Mouse (Mus musculus) CH12.LX (cell line): ENCODE measurements around the gene Defb45. TPM values are rescaled to one million over a fixed set of nuclear protein-coding genes. Genes with fewer than 3 reads are reported as not detected.

ENCODE experiments used
- DNase-seq: peaks from one replicate; pipeline ENCODE4 v3.0.0-alpha.2; 2013; ENCODE audit errors: extremely low read depth
- H3K27ac ChIP-seq: 2 replicates; pipeline ENCODE4 v1.5.1; 2012; ENCODE audit warnings: low read depth, mild to moderate bottlenecking, control low read depth, moderate library complexity; ENCODE audit not compliant: insufficient read depth
- H3K27me3 ChIP-seq: replicated peaks from 2 replicates; pipeline ENCODE3; 2012; ENCODE audit warnings: inconsistent platforms
- H3K36me3 ChIP-seq, 2 experiments: replicated peaks in 1 of 2; 2 replicates each; pipeline versions ENCODE3 to v1.6.1; 2012; ENCODE audit warnings: inconsistent platforms in 1 of 2, low read length in 1 of 2, mild to moderate bottlenecking in 1 of 2, mixed read lengths in 1 of 2, moderate library complexity in 1 of 2; ENCODE audit not compliant: control insufficient read depth in 1 of 2, insufficient read depth in 1 of 2
- H3K4me1 ChIP-seq, 2 experiments: 2 replicates each; pipeline ENCODE4 v1.6.1; 2012; ENCODE audit warnings: inconsistent platforms in 1 of 2, moderate library complexity in 1 of 2; ENCODE audit not compliant: insufficient read depth in 2 of 2, control insufficient read depth in 1 of 2
- H3K4me2 ChIP-seq: 2 replicates; pipeline ENCODE4 v1.6.1; 2012; ENCODE audit warnings: low read depth, mild to moderate bottlenecking, control low read depth; ENCODE audit not compliant: poor library complexity, insufficient read depth, severe bottlenecking
- H3K4me3 ChIP-seq, 3 experiments: fragments of 150-350 bp in 1 of 3; sonication (generic) in 1 of 3; replicated peaks in 1 of 3; 2 replicates each; pipeline versions ENCODE3 to v1.5.1; 2011 to 2012; ENCODE audit warnings: low read depth in 2 of 3, low read length in 2 of 3, mild to moderate bottlenecking in 2 of 3, moderate library complexity in 2 of 3, control low read depth in 1 of 3, improper control_type of control experiment in 1 of 3, inconsistent platforms in 1 of 3, mixed read lengths in 1 of 3; ENCODE audit not compliant: poor library complexity in 1 of 3
- H3K79me2 ChIP-seq: replicated peaks from 2 replicates; pipeline ENCODE4 v1.6.1; 2012; ENCODE audit warnings: mild to moderate bottlenecking, moderate library complexity; ENCODE audit not compliant: control insufficient read depth, poor library complexity, insufficient read depth, severe bottlenecking; ENCODE audit errors: extremely low read depth
- H3K9ac ChIP-seq: 2 replicates; pipeline ENCODE4 v1.6.1; 2012; ENCODE audit warnings: low read depth, mild to moderate bottlenecking, control low read depth, moderate library complexity; ENCODE audit not compliant: insufficient read depth
- H3K9me3 ChIP-seq: replicated peaks from 2 replicates; pipeline ENCODE3; 2012; ENCODE audit warnings: low read length, inconsistent platforms, mixed read lengths
- BHLHE40 ChIP-seq: IDR thresholded peaks from 2 replicates; pipeline ENCODE4 v1.6.1; 2011; ENCODE audit warnings: mild to moderate bottlenecking, low read depth, low read length, improper control_type of control experiment
- CHD1 ChIP-seq: IDR thresholded peaks from 2 replicates; pipeline ENCODE4 v1.6.1; 2012; ENCODE audit warnings: low read depth, low read length, improper control_type of control experiment, inconsistent platforms
- CHD2 ChIP-seq: IDR thresholded peaks from 2 replicates; pipeline ENCODE4 v1.6.1; 2011; ENCODE audit warnings: low read length, improper control_type of control experiment
- CTCF ChIP-seq, 2 experiments: IDR thresholded peaks in 1 of 2; conservative IDR thresholded peaks in 1 of 2; 2 replicates each; pipeline ENCODE4 v1.5.1; 2011 to 2012; ENCODE audit warnings: low read depth in 2 of 2, low read length in 2 of 2, improper control_type of control experiment in 1 of 2, inconsistent platforms in 1 of 2, mild to moderate bottlenecking in 1 of 2, moderate library complexity in 1 of 2
- E2F4 ChIP-seq: IDR thresholded peaks from 2 replicates; pipeline ENCODE4 v1.6.1; 2011; ENCODE audit warnings: low read depth, low read length, improper control_type of control experiment; ENCODE audit not compliant: insufficient replicate concordance
- ELF1 ChIP-seq: IDR thresholded peaks from 2 replicates; pipeline ENCODE4 v1.6.1; 2014; ENCODE audit warnings: low read depth, mild to moderate bottlenecking, inconsistent platforms, low read length, improper control_type of control experiment
- EP300 ChIP-seq: IDR thresholded peaks from 2 replicates; pipeline ENCODE4 v1.6.1; 2011; ENCODE audit warnings: low read length, improper control_type of control experiment
- GABPA ChIP-seq: IDR thresholded peaks from 2 replicates; pipeline ENCODE4 v1.6.1; 2012; ENCODE audit warnings: low read depth, low read length, improper control_type of control experiment, inconsistent platforms; ENCODE audit not compliant: insufficient replicate concordance
- HCFC1 ChIP-seq: IDR thresholded peaks from 2 replicates; pipeline ENCODE4 v1.6.1; 2012; ENCODE audit warnings: low read depth, mild to moderate bottlenecking, inconsistent platforms, low read length, improper control_type of control experiment
- JUND ChIP-seq: conservative IDR thresholded peaks from 2 replicates; pipeline ENCODE4 v1.6.1; 2011; ENCODE audit warnings: low read depth, low read length, improper control_type of control experiment
- MAFK ChIP-seq: IDR thresholded peaks from 2 replicates; pipeline ENCODE4 v1.6.1; 2011; ENCODE audit warnings: low read length, improper control_type of control experiment; ENCODE audit not compliant: insufficient replicate concordance
- PAX5 ChIP-seq: IDR thresholded peaks from 2 replicates; pipeline ENCODE4 v1.6.1; 2012; ENCODE audit warnings: low read length, inconsistent platforms, mixed read lengths
- SMC3 ChIP-seq: IDR thresholded peaks from 2 replicates; pipeline ENCODE4 v1.6.1; 2011; ENCODE audit warnings: low read depth, low read length, improper control_type of control experiment
- ZKSCAN1 ChIP-seq: IDR thresholded peaks from 2 replicates; pipeline ENCODE4 v1.6.1; 2012; ENCODE audit warnings: low read depth, inconsistent platforms, low read length, improper control_type of control experiment, borderline replicate concordance
- ZNF384 ChIP-seq: IDR thresholded peaks from 2 replicates; pipeline ENCODE4 v1.6.1; 2012; ENCODE audit warnings: low read depth, low read length, improper control_type of control experiment, inconsistent platforms
- dilution Hi-C: fragments of 300-500 bp; cut with MboI; formaldehyde crosslinking; loops from 2 replicates; pipeline ENCODE4 v1.14.3; 2020; ENCODE audit warnings: low sequenced_read_pairs; ENCODE audit not compliant: extremely low pct_unique_long_range_greater_than_20kb, extremely low pct_ligation_motif_present
- in situ Hi-C: fragments of 300-500 bp; cut with MboI; formaldehyde crosslinking; loops from 3 replicates; pipeline ENCODE4 v1.14.3; 2019; ENCODE audit warnings: low sequenced_read_pairs, low pct_ligation_motif_present, low pct_unique_long_range_greater_than_20kb, mixed read lengths
- polyA plus RNA-seq: library from polyadenylated mRNA; unstranded; fragments of >175 nt; gene quantifications from 2 replicates; pipeline ENCODE4 v1.2.1, GENCODE M21; 2012; ENCODE audit warnings: low read depth; ENCODE audit not compliant: insufficient read length
- total RNA-seq, 2 experiments: library from RNA; depleted of rRNA; stranded (reverse); fragments of 300-350 nt in 1 of 2; fragments of >200 nt in 1 of 2; gene quantifications; 2 replicates each; pipeline ENCODE4 v1.2.3; 2012 to 2014

Defb45 gene
- total and polyA plus RNA-seq, 3 experiments = not detected

DNA sequence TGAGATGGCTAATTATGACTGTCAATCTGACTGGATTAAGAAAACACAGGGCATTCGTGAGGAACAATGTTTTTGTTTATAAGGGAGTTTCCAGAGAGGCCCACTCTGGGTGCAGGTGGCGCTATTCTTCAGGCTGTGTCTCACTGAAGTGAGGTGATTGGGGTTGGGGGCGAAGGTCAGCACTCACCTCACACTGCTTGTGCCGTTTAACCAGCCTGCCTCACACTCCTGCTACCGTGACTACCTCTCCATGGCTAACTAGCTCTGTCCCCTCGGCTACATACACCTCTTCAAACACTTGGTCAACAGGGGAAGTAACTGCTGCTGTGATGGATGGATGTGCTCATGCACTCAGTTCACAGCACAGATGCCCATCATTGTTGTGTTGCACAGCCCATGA is 10.2 kb downstream of the Defb45 start:
- in situ Hi-C loops (loop anchor here (25.0 kb wide), 1 partner anchor 127 kb away; the partner anchor contains the start of gene Defb23), dilution Hi-C loops (no loop called here)
- no peaks in the 10 kb centered on the region for H3K9me3 ChIP-seq
- no peak overlapping the region for H3K4me3 ChIP-seq
- H3K4me2 ChIP-seq = no peak overlapping the region
- no peaks in the 10 kb centered on the region for H3K36me3 ChIP-seq
- H3K79me2 ChIP-seq = no peaks in the 10 kb centered on the region
- no peak overlapping the region for H3K9ac ChIP-seq
- H3K27ac ChIP-seq = no peak overlapping the region
- peaks cover 0 to 9% of the 10 kb centered on the region in 2 experiments; a peak in 2 of 4 replicates for H3K4me1 ChIP-seq
- TF ChIP-seq CTCF (conservative IDR thresholded peaks at IDR 0.05 in 1 of 2, IDR thresholded peaks at IDR 0.05 in 1 of 2; ENCODE audit: low read depth in 2 of 2, low read length in 2 of 2) (peak in 1 of 2 experiments; percentile 4; a peak in 1 of 4 replicates), HCFC1 (no peak)
- peaks cover 28% of the 10 kb centered on the region for H3K27me3 ChIP-seq
- no peak for DNase-seq

DNA sequence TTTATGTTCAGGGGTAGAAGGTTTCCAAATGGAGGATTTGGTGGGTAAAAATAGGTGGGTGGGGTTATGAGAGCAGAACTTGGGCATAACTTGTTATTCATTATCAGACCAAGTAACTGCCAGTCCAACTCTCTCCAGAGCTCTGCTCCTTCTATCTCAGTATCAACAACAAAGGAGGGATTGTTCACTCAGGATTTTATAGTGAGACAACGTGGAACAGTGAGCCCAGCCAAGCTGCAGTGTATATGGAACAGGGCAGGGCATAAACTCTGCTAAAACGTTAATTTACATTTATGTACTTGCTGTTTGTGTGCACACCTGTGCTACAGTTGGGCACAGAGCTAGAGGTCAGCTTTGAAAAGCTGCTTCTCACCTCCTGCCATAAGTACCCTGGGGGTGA is 10.7 kb downstream of the Defb45 start:
- Histone ChIP-seq H3K27ac (no peak overlapping the region), H3K79me2 (no peaks in the 10 kb centered on the region), H3K9me3 (no peaks in the 10 kb centered on the region)
- dilution Hi-C loops = no loop called here
- DNase-seq = no peak
- TF ChIP-seq CHD2 (no peak), ZKSCAN1 (no peak), GABPA (no peak), EP300 (no peak), ZNF384 (no peak), SMC3 (no peak), PAX5 (no peak), MAFK (no peak), ELF1 (no peak), BHLHE40 (no peak), HCFC1 (no peak), E2F4 (no peak), JUND (no peak), CHD1 (no peak)
- TF ChIP-seq, all 38 proteins: peak for 0
- H3K9ac ChIP-seq = no peak overlapping the region
- H3K4me3 ChIP-seq = no peak overlapping the region
- in situ Hi-C loops = loop anchor here (25.0 kb wide), 1 partner anchor 126 kb away; the partner anchor contains the start of gene Defb23
- no peak overlapping the region for H3K4me2 ChIP-seq
- H3K27me3 ChIP-seq = peaks cover 33% of the 10 kb centered on the region
- H3K36me3 ChIP-seq = no peaks in the 10 kb centered on the region
- peaks cover 0 to 9% of the 10 kb centered on the region in 2 experiments; a peak in 2 of 4 replicates for H3K4me1 ChIP-seq
